Mouse (Mus musculus) adrenal gland, postnatal 0 days (tissue): Measurements from ENCODE around the gene Tgm4. TPM values are rescaled to one million over a fixed set of nuclear protein-coding genes. Genes with fewer than 3 reads are reported as not detected.

Experiments used
- polyA plus RNA-seq: library from polyadenylated mRNA; unstranded; fragments of >200 nt; fragmentation: Nextera tagmentation; extraction: Ambion mirVana; gene quantifications from 2 replicates; pipeline ENCODE4 v1.2.1, GENCODE M21; 2015

Gene Tgm4
- polyA plus RNA-seq, result 0.49 and 0.90 TPM in 2 replicates

GRCm38 (mm10) chr9:123034426-123034825 lies at the start of gene Tgm4:
Gene Tgm4, plus strand, starts transcription at chr9:123034726.

GRCm38 (mm10) chr9:123020995-123021631 lies 13.4 kb upstream of the Tgm4 start, which contains the start of gene Tmem42:
Gene Tmem42, plus strand, starts transcription at chr9:123021326.

GRCm38 (mm10) chr9:123112805-123113521 lies 78.4 kb downstream of the Tgm4 start, which contains the start of the genes Zdhhc3 and Exosc7:
Gene Zdhhc3, minus strand, starts transcription at chr9:123113205.
Gene Exosc7, plus strand, starts transcription at chr9:123113215.

Other genes with a start within 250 kb of the Tgm4 start
- gene Tcaim, start 229.2 kb upstream of the Tgm4 start, polyA plus RNA-seq, result 7.0 and 9.1 TPM in 2 replicates
- 0.47 TPM in 1 of 2 replicates, not detected in the other for gene Gm35549, start 190.7 kb upstream of the Tgm4 start, polyA plus RNA-seq
- gene Zfp445, start 168.7 kb upstream of the Tgm4 start, polyA plus RNA-seq, result 18.7 and 29.7 TPM in 2 replicates
- 3.0 and 3.9 TPM in 2 replicates for gene Zkscan7, start 149.0 kb upstream of the Tgm4 start, polyA plus RNA-seq
- 9.1 TPM in 2 replicates for gene Zfp105, start 111.7 kb upstream of the Tgm4 start, polyA plus RNA-seq
- gene 1110059G10Rik, start 83.7 kb upstream of the Tgm4 start, polyA plus RNA-seq, result 53.2 and 60.2 TPM in 2 replicates
- 7.9 and 11.4 TPM in 2 replicates for gene Kif15, start 83.7 kb upstream of the Tgm4 start, polyA plus RNA-seq
- 43.7 and 50.4 TPM in 2 replicates for gene Tmem42, start 13.4 kb upstream of the Tgm4 start, polyA plus RNA-seq
- 39.8 and 66.9 TPM in 2 replicates for gene Zdhhc3, start 78.5 kb downstream of the Tgm4 start, polyA plus RNA-seq
- 83.0 and 93.8 TPM in 2 replicates for gene Exosc7, start 78.5 kb downstream of the Tgm4 start, polyA plus RNA-seq
- gene Clec3b, start 116.2 kb downstream of the Tgm4 start, polyA plus RNA-seq, result 28.7 and 34.3 TPM in 2 replicates
- gene Cdcp1, start 181.3 kb downstream of the Tgm4 start, polyA plus RNA-seq, result 0.27 and 0.36 TPM in 2 replicates
- gene Tmem158, start 226.0 kb downstream of the Tgm4 start, polyA plus RNA-seq, result 39.4 and 51.7 TPM in 2 replicates